Mouse (Mus musculus): ENCODE data around the gene Traf7. TPM values are rescaled to one million over a fixed set of nuclear protein-coding genes. Genes with fewer than 3 reads are reported as not detected.

Gene Traf7
- polyA plus RNA-seq, 1 experiment from 2014 or later, result 154 TPM

- CTCF ChIA-PET, result interaction anchor here (1.8 to 2.0 kb wide), 2 partner anchors 52 to 136 kb away, joined by 4 read pairs; no protein-coding TSS in a partner anchor
- no peak for TF ChIP-seq CTCF (IDR thresholded peaks at IDR 0.05)
Measured at GRCm38 (mm10) chr17:24531064-24531463, 3.3 kb upstream of the Traf7 start.

GRCm38 (mm10) chr17:24530361-24531050 lies 2.8 kb upstream of the Traf7 start:
- ATAC-seq (no peak), DNase-seq (ENCODE audit: low read depth, low spot score) (no peak)
- H3K27me3 ChIP-seq, result no peaks in the 10 kb centered on the region
- POLR2A ChIA-PET, result no interaction called here
- CTCF ChIA-PET, result interaction anchor here (1.5 to 2.0 kb wide), 3 partner anchors 8 to 137 kb away, joined by 4 to 5 read pairs (median 4); no protein-coding TSS in a partner anchor
- in situ Hi-C loops (cut with MboI; ENCODE audit: low pct_unique_long_range_greater_than_20kb), result loop anchor here (5.0 kb wide), 1 partner anchor 132 kb away; no protein-coding TSS in a partner anchor
- peak; percentile 24 for TF ChIP-seq CTCF (IDR thresholded peaks at IDR 0.05)

More at GRCm38 (mm10) chr17:24531064-24531463, 3.3 kb upstream of the Traf7 start:
- in situ Hi-C loops (cut with MboI; ENCODE audit: low pct_unique_long_range_greater_than_20kb), result loop anchor here (5.0 kb wide), 1 partner anchor 131 kb away; no protein-coding TSS in a partner anchor
- ATAC-seq (no peak), DNase-seq (ENCODE audit: low read depth, low spot score) (no peak)
- POLR2A ChIA-PET, result no interaction called here
- H3K27me3 ChIP-seq, result no peaks in the 10 kb centered on the region

GRCm38 (mm10) chr17:24529883-24530282 lies 2.1 kb upstream of the Traf7 start:
- TF ChIP-seq CTCF (IDR thresholded peaks at IDR 0.05), result no peak
- DNase-seq (ENCODE audit: low read depth, low spot score), result no peak
- POLR2A ChIA-PET, result no interaction called here
- CTCF ChIA-PET, result interaction anchor here (1.2 to 2.0 kb wide), 4 partner anchors 9 to 137 kb away, joined by 4 to 5 read pairs (median 4); no protein-coding TSS in a partner anchor
- ATAC-seq, result no peak
- in situ Hi-C loops (cut with MboI; ENCODE audit: low pct_unique_long_range_greater_than_20kb), result loop anchor here (5.0 kb wide), 2 partner anchors 48 to 132 kb away; no protein-coding TSS in a partner anchor
- no peaks in the 10 kb centered on the region for H3K27me3 ChIP-seq

DNA sequence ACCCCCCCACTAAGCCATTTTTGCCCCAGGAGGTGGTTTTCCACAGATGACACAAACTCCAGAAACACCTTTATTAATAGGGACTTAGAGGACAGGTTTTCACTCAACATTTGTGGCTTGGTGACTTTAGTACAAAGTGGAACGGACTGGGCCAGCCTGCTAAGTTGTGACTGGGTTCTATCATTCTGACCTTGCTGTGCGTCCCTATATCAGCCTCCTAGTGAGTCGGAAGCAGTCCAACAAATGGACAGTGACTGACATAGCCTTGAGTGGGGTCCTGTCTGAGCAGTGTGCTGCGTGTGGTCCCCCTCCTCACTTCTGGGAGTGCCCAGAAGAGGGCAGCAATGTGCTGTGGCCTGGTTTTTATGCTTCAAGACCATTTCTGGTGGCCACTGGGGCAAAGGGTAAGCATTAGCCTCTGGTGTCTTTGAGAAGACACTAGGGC lies 1.3 kb upstream of the Traf7 start:
- ChIA-PET POLR2A (no interaction called here), CTCF (interaction anchor here (1.2 to 1.8 kb wide), 3 partner anchors 9 to 54 kb away, joined by 4 to 5 read pairs (median 4); no protein-coding TSS in a partner anchor)
- H3K27me3 ChIP-seq, result no peaks in the 10 kb centered on the region
- DNase-seq (ENCODE audit: low read depth, low spot score), result no peak
- in situ Hi-C loops (cut with MboI; ENCODE audit: low pct_unique_long_range_greater_than_20kb), result loop anchor here (5.0 kb wide), 1 partner anchor 47 kb away; no protein-coding TSS in a partner anchor
- TF ChIP-seq CTCF (IDR thresholded peaks at IDR 0.05), result peak; percentile 89
- ATAC-seq, result no peak

GRCm38 (mm10) chr17:24528560-24528918 lies 801 bp upstream of the Traf7 start:
- ChIA-PET POLR2A (interaction anchor here (1.2 kb wide), 1 partner anchor 16 kb away, joined by 3 read pairs; no protein-coding TSS in a partner anchor), CTCF (no interaction called here)
- H3K27me3 ChIP-seq, result no peaks in the 10 kb centered on the region
- no peak for TF ChIP-seq CTCF (IDR thresholded peaks at IDR 0.05)
- in situ Hi-C loops (cut with MboI; ENCODE audit: low pct_unique_long_range_greater_than_20kb), result loop anchor here (5.0 kb wide), 1 partner anchor 46 kb away; no protein-coding TSS in a partner anchor
- ATAC-seq (no peak), DNase-seq (ENCODE audit: low read depth, low spot score) (no peak)

DNA sequence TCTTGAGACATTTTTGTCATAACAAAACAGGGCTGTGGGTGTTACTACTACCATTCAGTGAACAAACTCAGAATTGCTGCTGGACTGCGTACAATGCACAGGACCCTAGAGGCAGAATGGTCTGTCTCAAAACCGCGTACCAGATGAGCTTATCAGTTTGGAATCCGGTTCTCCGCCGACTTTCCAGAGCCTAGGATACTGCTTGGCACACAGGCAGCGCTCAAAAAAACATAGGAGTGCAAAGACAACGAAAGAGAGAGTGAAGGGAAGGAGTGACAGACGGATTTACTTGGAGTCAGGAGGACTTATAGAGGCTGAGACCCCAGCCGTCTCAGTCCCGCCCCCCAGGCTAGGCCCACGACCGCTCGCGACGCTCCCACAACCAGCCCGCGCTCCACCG lies 423 bp downstream of the Traf7 start:
- peak; percentile 6 for ATAC-seq
- CTCF ChIA-PET, result interaction anchor here (0.8 to 1.5 kb wide), 7 partner anchors 11 to 142 kb away, joined by 3 to 6 read pairs (median 4); partner anchors contain the start of genes Mlst8 and Zfp598
- H3K27me3 ChIP-seq, result no peaks in the 10 kb centered on the region
- TF ChIP-seq CTCF (IDR thresholded peaks at IDR 0.05), result no peak
- in situ Hi-C loops (cut with MboI; ENCODE audit: low pct_unique_long_range_greater_than_20kb), result loop anchor here (5.0 kb wide), 1 partner anchor 45 kb away; no protein-coding TSS in a partner anchor
- DNase-seq (ENCODE audit: low read depth, low spot score), result no peak
- POLR2A ChIA-PET, result interaction anchor here (1.1 to 1.2 kb wide), 2 partner anchors 15 to 48 kb away, joined by 3 to 4 read pairs; partner anchors contain the start of gene Mlst8

GRCm38 (mm10) chr17:24524734-24525133 lies 3.0 kb downstream of the Traf7 start:
- in situ Hi-C loops (cut with MboI; ENCODE audit: low pct_unique_long_range_greater_than_20kb), result loop anchor here (5.0 kb wide), 1 partner anchor 42 kb away; no protein-coding TSS in a partner anchor
- ATAC-seq, result no peak
- CTCF ChIA-PET, result interaction anchor here (1.8 to 1.9 kb wide), 2 partner anchors 14 to 46 kb away, joined by 5 to 9 read pairs; partner anchors contain the start of gene Mlst8
- H3K27me3 ChIP-seq, result no peaks in the 10 kb centered on the region
- no peak for TF ChIP-seq CTCF (IDR thresholded peaks at IDR 0.05)
- no peak for DNase-seq (ENCODE audit: low read depth, low spot score)
- POLR2A ChIA-PET, result no interaction called here

GRCm38 (mm10) chr17:24520450-24520849 lies 7.3 kb downstream of the Traf7 start:
- no peak for ATAC-seq
- DNase-seq (ENCODE audit: low read depth, low spot score), result no peak
- no peaks in the 10 kb centered on the region for H3K27me3 ChIP-seq
- no peak for TF ChIP-seq CTCF (IDR thresholded peaks at IDR 0.05)
- ChIA-PET POLR2A (interaction anchor here (0.9 kb wide), 1 partner anchor 9 kb away, joined by 5 read pairs; no protein-coding TSS in a partner anchor), CTCF (no interaction called here)
- in situ Hi-C loops (cut with MboI; ENCODE audit: low pct_unique_long_range_greater_than_20kb), result no loop called here

- CTCF ChIA-PET, result interaction anchor here (2.0 kb wide), 1 partner anchor 35 kb away, joined by 10 read pairs; the partner anchor contains the start of gene Mlst8
- POLR2A ChIA-PET, result interaction anchor here (1.3 kb wide), 1 partner anchor 7 kb away, joined by 7 read pairs; no protein-coding TSS in a partner anchor
- no peaks in the 10 kb centered on the region for H3K27me3 ChIP-seq
- no peak for ATAC-seq
- no peak for TF ChIP-seq CTCF (IDR thresholded peaks at IDR 0.05)
- no peak for DNase-seq (ENCODE audit: low read depth, low spot score)
- in situ Hi-C loops (cut with MboI; ENCODE audit: low pct_unique_long_range_greater_than_20kb), result no loop called here
Measured at GRCm38 (mm10) chr17:24514270-24515257, 13.2 kb downstream of the Traf7 start.
